Mouse (Mus musculus) forebrain, postnatal 0 days (tissue): ENCODE results near the gene Vhl. TPM values are rescaled to one million over a fixed set of nuclear protein-coding genes. Genes with fewer than 3 reads are reported as not detected.

ENCODE experiments used
- ATAC-seq: fragments of 200-750 bp; cut with Nextera tagmentation; 2 replicates; pipeline ENCODE4 v1.8.0; 2017; ENCODE audit warnings: mild to moderate bottlenecking, moderate library complexity
- DNase-seq: peaks from one replicate; pipeline ENCODE4 v3.0.0-alpha.2; 2015
- H3K27ac ChIP-seq: fragments of 300-500 bp; sonication (generic); 2 replicates; pipeline ENCODE4 v1.5.1; 2014; ENCODE audit warnings: low read depth, mild to moderate bottlenecking, antibody characterized with exemption, low read length, moderate library complexity, mixed read lengths
- H3K27me3 ChIP-seq: fragments of 300-500 bp; sonication (generic); 2 replicates; pipeline ENCODE4 v1.6.1; 2014; ENCODE audit warnings: mild to moderate bottlenecking, low read length, mixed read lengths; ENCODE audit not compliant: insufficient read depth
- H3K36me3 ChIP-seq: fragments of 300-500 bp; sonication (generic); 2 replicates; pipeline ENCODE4 v1.6.1; 2014; ENCODE audit warnings: mild to moderate bottlenecking, moderate library complexity; ENCODE audit not compliant: insufficient read depth
- H3K4me1 ChIP-seq: fragments of 300-500 bp; sonication (generic); 2 replicates; pipeline ENCODE4 v1.6.1; 2014; ENCODE audit warnings: antibody characterized with exemption; ENCODE audit not compliant: insufficient read depth
- H3K4me2 ChIP-seq: fragments of 300-500 bp; sonication (generic); 2 replicates; pipeline ENCODE4 v1.6.1; 2014; ENCODE audit warnings: low read depth, mild to moderate bottlenecking, moderate library complexity
- H3K4me3 ChIP-seq: fragments of 300-500 bp; sonication (generic); 2 replicates; pipeline ENCODE4 v1.5.1; 2014; ENCODE audit warnings: low read depth, low read length, mixed read lengths
- H3K9ac ChIP-seq: fragments of 300-500 bp; sonication (generic); 2 replicates; pipeline ENCODE4 v1.6.1; 2014; ENCODE audit warnings: mild to moderate bottlenecking
- H3K9me3 ChIP-seq: fragments of 300-500 bp; sonication (generic); 2 replicates; pipeline ENCODE4 v1.6.1; 2016; ENCODE audit warnings: low read length
- CTCF ChIP-seq: sonication (generic); IDR thresholded peaks from 2 replicates; pipeline ENCODE4 v1.5.1; 2016; ENCODE audit warnings: antibody characterized with exemption, control low read depth, low read depth
- WGBS: fragments of 180-500 bp; shearing (Covaris S2); extraction: QIAGEN DNeasy Blood & Tissue Kit; methylation state at CpG from one replicate; pipeline ENCODE4 v1.1.7; 2014; 5-methylcytosine and 5-hydroxymethylcytosine counted together
- polyA plus RNA-seq: library from polyadenylated mRNA; unstranded; fragments of >200 nt; fragmentation: Nextera tagmentation; extraction: Ambion mirVana; gene quantifications from 2 replicates; pipeline ENCODE4 v1.2.1, GENCODE M21; 2015
- total RNA-seq: library from RNA; depleted of rRNA; stranded (reverse); fragments of >200 nt; gene quantifications from 2 replicates; pipeline ENCODE4 v1.2.3, GENCODE M21; 2014

The Vhl gene
- total and polyA plus RNA-seq, 2 experiments from 2014 or later: 71.6 to 94.1 TPM

GRCm38 (mm10) chr6:113608871-113609270 lies 14.9 kb upstream of the Vhl start:
- Histone ChIP-seq H3K4me3 (no peak overlapping the region), H3K4me2 (no peak overlapping the region), H3K27me3 (no peaks in the 10 kb centered on the region), H3K9me3 (no peaks in the 10 kb centered on the region), H3K27ac (no peak overlapping the region), H3K36me3 (peaks cover 6% of the 10 kb centered on the region), H3K4me1 (peaks cover 12% of the 10 kb centered on the region), H3K9ac (no peak overlapping the region)
- no peak for TF ChIP-seq CTCF
- no peak for DNase-seq
- ATAC-seq: no peak
- WGBS: 83% methylated on average over 6 of the region's 6 CpGs

GRCm38 (mm10) chr6:113609293-113609692 lies 14.5 kb upstream of the Vhl start:
- H3K4me2 ChIP-seq: no peak overlapping the region
- H3K9me3 ChIP-seq: no peaks in the 10 kb centered on the region
- peaks cover 9% of the 10 kb centered on the region for H3K36me3 ChIP-seq
- TF ChIP-seq CTCF: no peak
- H3K27ac ChIP-seq: no peak overlapping the region
- DNase-seq: no peak
- no peaks in the 10 kb centered on the region for H3K27me3 ChIP-seq
- ATAC-seq: no peak
- no peak overlapping the region for H3K9ac ChIP-seq
- H3K4me3 ChIP-seq: no peak overlapping the region
- peaks cover 12% of the 10 kb centered on the region for H3K4me1 ChIP-seq
- 86% methylated on average over 7 of the region's 7 CpGs for WGBS

GRCm38 (mm10) chr6:113612258-113612969 lies 11.3 kb upstream of the Vhl start:
- no peak overlapping the region for H3K27ac ChIP-seq
- DNase-seq: no peak
- H3K9ac ChIP-seq: no peak overlapping the region
- no peaks in the 10 kb centered on the region for H3K9me3 ChIP-seq
- H3K4me2 ChIP-seq: no peak overlapping the region
- no peak for ATAC-seq
- WGBS: 88% methylated on average over 8 of the region's 8 CpGs
- no peaks in the 10 kb centered on the region for H3K4me1 ChIP-seq
- peaks cover 36% of the 10 kb centered on the region for H3K36me3 ChIP-seq
- no peak for TF ChIP-seq CTCF
- H3K4me3 ChIP-seq: no peak overlapping the region
- H3K27me3 ChIP-seq: no peaks in the 10 kb centered on the region

- no peak overlapping the region for H3K9ac ChIP-seq
- H3K27ac ChIP-seq: no peak overlapping the region
- no peaks in the 10 kb centered on the region for H3K27me3 ChIP-seq
- no peaks in the 10 kb centered on the region for H3K4me1 ChIP-seq
- WGBS: 99% methylated on average over 7 of the region's 7 CpGs
- ATAC-seq (no peak), DNase-seq (no peak)
- TF ChIP-seq CTCF: no peak
- H3K9me3 ChIP-seq: no peaks in the 10 kb centered on the region
- no peak overlapping the region for H3K4me2 ChIP-seq
- H3K4me3 ChIP-seq: no peak overlapping the region
- peaks cover 49% of the 10 kb centered on the region for H3K36me3 ChIP-seq
Measured at GRCm38 (mm10) chr6:113614152-113614551, 9.6 kb upstream of the Vhl start.

GRCm38 (mm10) chr6:113614997-113615396 lies 8.8 kb upstream of the Vhl start:
- Histone ChIP-seq H3K27ac (no peak overlapping the region), H3K36me3 (peaks cover 49% of the 10 kb centered on the region), H3K9me3 (no peaks in the 10 kb centered on the region), H3K4me3 (no peak overlapping the region), H3K4me1 (no peaks in the 10 kb centered on the region), H3K9ac (no peak overlapping the region), H3K4me2 (no peak overlapping the region), H3K27me3 (no peaks in the 10 kb centered on the region)
- WGBS: 96% methylated on average over 8 of the region's 8 CpGs
- ATAC-seq: no peak
- no peak for TF ChIP-seq CTCF
- DNase-seq: no peak

- H3K36me3 ChIP-seq: peaks cover 49% of the 10 kb centered on the region
- ATAC-seq (no peak), DNase-seq (no peak)
- H3K4me3 ChIP-seq: no peak overlapping the region
- no peak overlapping the region for H3K27ac ChIP-seq
- TF ChIP-seq CTCF: no peak
- 89% methylated on average over 4 of the region's 4 CpGs for WGBS
- H3K9ac ChIP-seq: no peak overlapping the region
- H3K27me3 ChIP-seq: no peaks in the 10 kb centered on the region
- no peaks in the 10 kb centered on the region for H3K4me1 ChIP-seq
- H3K9me3 ChIP-seq: no peaks in the 10 kb centered on the region
- no peak overlapping the region for H3K4me2 ChIP-seq
Measured at GRCm38 (mm10) chr6:113615489-113615888, 8.3 kb upstream of the Vhl start.

GRCm38 (mm10) chr6:113623386-113623785 lies 373 bp upstream of the Vhl start:
- 66% methylated on average over 5 of the region's 5 CpGs for WGBS
- H3K9ac ChIP-seq: peak overlapping the region; percentile 87; the same call in 1 of the 2 replicates
- H3K36me3 ChIP-seq: peaks cover 10% of the 10 kb centered on the region
- H3K4me2 ChIP-seq: peak overlapping the region; percentile 71
- peaks cover 12% of the 10 kb centered on the region for H3K4me1 ChIP-seq
- no peaks in the 10 kb centered on the region for H3K27me3 ChIP-seq
- H3K9me3 ChIP-seq: no peaks in the 10 kb centered on the region
- ATAC-seq (no peak), DNase-seq (no peak)
- H3K27ac ChIP-seq: peak overlapping the region; percentile 88; the same call in 1 of the 2 replicates
- no peak for TF ChIP-seq CTCF
- peak overlapping the region; percentile 66 for H3K4me3 ChIP-seq
